Mouse (Mus musculus): Measurements from ENCODE around the gene BC100530.
"Not testable (repeated sequence)": the region's sequence is repeated elsewhere in the genome, so short reads cannot be mapped to it uniquely, and the experiment has no call there.

The BC100530 gene

GRCm38 (mm10) chr16:36367648-36368047, at the start of gene BC100530:
Gene BC100530, minus strand, starts transcription at chr16:36367748.
- DNase-seq (ENCODE audit: low read depth, low spot score), result not testable (repeated sequence)

- DNase-seq (ENCODE audit: low read depth, low spot score), result no peak
These were observed 40.8 kb upstream of the BC100530 start, which contains the start of gene Stfa2 for GRCm38 (mm10) chr16:36408357-36408756. Gene Stfa2, minus strand, starts transcription at chr16:36408457.

- no peak for DNase-seq (ENCODE audit: low read depth, low spot score)
These were observed 21.5 kb upstream of the BC100530 start for GRCm38 (mm10) chr16:36389060-36389459.

GRCm38 (mm10) chr16:36337171-36337570, 30.4 kb downstream of the BC100530 start:
- no peak for DNase-seq (ENCODE audit: low read depth, low spot score)

- no peak for DNase-seq (ENCODE audit: low read depth, low spot score)
These were observed 33.3 kb downstream of the BC100530 start, which contains the start of gene BC117090 for GRCm38 (mm10) chr16:36334232-36334631. Gene BC117090, minus strand, starts transcription at chr16:36334332.

- no peak for DNase-seq (ENCODE audit: low read depth, low spot score)
These were observed 48.3 kb downstream of the BC100530 start for GRCm38 (mm10) chr16:36319286-36319685.

- not testable (repeated sequence) for DNase-seq (ENCODE audit: low read depth, low spot score)
These were observed 51.4 kb downstream of the BC100530 start for GRCm38 (mm10) chr16:36316111-36316510.

Measured in retina, adult 2 months (tissue).